Mouse (Mus musculus): Measurements from ENCODE around the gene Cers2. TPM values are rescaled to one million over a fixed set of nuclear protein-coding genes. Genes with fewer than 3 reads are reported as not detected.

Gene Cers2
- total and polyA plus RNA-seq, 3 experiments: 70.6 to 105 (median 89.8) TPM

DNA sequence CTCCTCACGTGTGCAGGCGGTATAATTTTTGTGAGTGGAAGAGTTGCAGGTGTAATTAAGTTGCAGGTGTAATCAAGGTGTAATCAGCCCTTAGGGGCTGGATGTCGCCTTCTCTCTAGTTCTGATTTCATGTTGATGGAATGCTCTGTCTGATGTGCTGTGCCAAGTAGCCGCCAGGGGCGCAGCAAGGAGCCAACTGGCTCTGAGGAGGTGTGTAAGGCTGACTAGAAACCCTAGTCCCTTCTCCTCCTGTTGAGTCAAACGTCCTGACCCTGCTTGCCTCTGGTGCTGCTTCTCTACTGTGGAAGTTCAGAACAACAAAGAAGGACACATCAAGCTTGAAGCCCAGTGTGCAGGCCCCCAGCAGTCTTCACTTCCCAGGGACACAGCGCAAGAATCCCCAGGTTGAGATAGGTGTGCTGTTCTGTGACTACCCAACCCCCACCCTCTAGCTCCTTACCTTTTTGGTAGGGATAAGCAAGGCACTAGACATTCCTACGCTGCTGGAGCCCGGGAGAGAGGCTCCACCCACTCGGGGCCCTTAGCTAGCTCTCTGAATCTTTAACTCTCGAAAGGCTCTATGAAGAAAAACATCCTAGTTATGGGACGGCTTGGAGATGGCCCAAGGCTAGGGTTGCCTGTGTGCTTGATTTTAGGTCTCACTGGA lies 3.0 kb downstream of the Cers2 start:
- Histone ChIP-seq H3K9ac (ENCODE audit: insufficient read depth, low read depth) (0 out of 2 replicates have a peak overlapping the region, but pooled peaks have one; percentile 1), H3K27me3 (replicated peaks) (no peaks in the 10 kb centered on the region), H3K4me3 (replicated peaks in 1 of 3; ENCODE audit: low read depth in 2 of 3, low read length in 2 of 3, poor library complexity in 1 of 3) (no peak overlapping the region), H3K27ac (ENCODE audit: insufficient read depth, low read depth) (no peak overlapping the region), H3K4me1 (ENCODE audit: control insufficient read depth in 1 of 2, insufficient read depth in 2 of 2) (peaks cover 19 to 43% of the 10 kb centered on the region in 2 experiments), H3K9me3 (replicated peaks; ENCODE audit: low read length) (no peaks in the 10 kb centered on the region), H3K79me2 (replicated peaks; ENCODE audit: control insufficient read depth, extremely low read depth, insufficient read depth, poor library complexity, severe bottlenecking) (peaks cover 46% of the 10 kb centered on the region), H3K36me3 (replicated peaks in 1 of 2; ENCODE audit: control insufficient read depth in 1 of 2, insufficient read depth in 1 of 2, low read length in 1 of 2) (peaks cover 32 to 49% of the 10 kb centered on the region in 2 experiments), H3K4me2 (ENCODE audit: insufficient read depth, low read depth, poor library complexity, severe bottlenecking) (peak overlapping the region; percentile 73)
- dilution Hi-C loops (cut with MboI; ENCODE audit: extremely low pct_ligation_motif_present, extremely low pct_unique_long_range_greater_than_20kb, low sequenced_read_pairs) (no loop called here), in situ Hi-C loops (cut with MboI; ENCODE audit: low pct_ligation_motif_present, low pct_unique_long_range_greater_than_20kb, low sequenced_read_pairs) (loop anchor here (5.0 kb wide), 1 partner anchor 35 kb away; no protein-coding TSS in a partner anchor)
- TF ChIP-seq RAD21 (IDR thresholded peaks at IDR 0.05; ENCODE audit: low read depth, low read length) (peak; percentile 13), E2F4 (IDR thresholded peaks at IDR 0.05; ENCODE audit: insufficient replicate concordance, low read depth, low read length) (no peak), ZKSCAN1 (IDR thresholded peaks at IDR 0.05; ENCODE audit: borderline replicate concordance, low read depth, low read length) (no peak), RCOR1 (conservative IDR thresholded peaks at IDR 0.05; ENCODE audit: low read depth, low read length) (no peak), TCF12 (IDR thresholded peaks at IDR 0.05; ENCODE audit: low read depth, low read length) (no peak), MYC (IDR thresholded peaks at IDR 0.05; ENCODE audit: low read depth, low read length) (no peak), CTCF (conservative IDR thresholded peaks at IDR 0.05 in 1 of 2, IDR thresholded peaks at IDR 0.05 in 1 of 2; ENCODE audit: low read depth in 2 of 2, low read length in 2 of 2) (peak; percentile 76 to 77)
- DNase-seq (ENCODE audit: extremely low read depth): peak; percentile 69

DNA sequence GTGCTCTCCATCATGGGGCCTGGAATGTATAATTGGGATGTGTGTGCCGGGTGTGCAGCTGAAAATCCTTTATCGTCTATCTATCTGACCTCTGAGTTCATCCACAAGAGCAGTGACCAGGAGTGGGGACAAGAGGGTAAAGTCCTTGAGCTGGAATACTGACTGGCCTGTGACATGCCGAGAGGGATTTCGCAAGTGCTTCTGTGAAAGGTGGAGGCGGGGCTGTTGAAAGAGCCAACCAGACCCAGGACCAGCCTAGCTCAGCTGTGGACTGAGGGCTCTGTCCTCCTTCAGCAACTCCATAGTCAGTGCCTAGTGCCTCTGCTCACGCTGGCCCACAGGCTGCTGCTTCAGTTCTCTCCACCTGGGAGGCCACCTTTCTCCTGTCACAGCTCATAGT lies 4.0 kb downstream of the Cers2 start:
- Histone ChIP-seq H3K9ac (ENCODE audit: insufficient read depth, low read depth) (0 out of 2 replicates have a peak overlapping the region, but pooled peaks have one; percentile 6), H3K4me1 (ENCODE audit: control insufficient read depth in 1 of 2, insufficient read depth in 2 of 2) (peaks cover 17 to 38% of the 10 kb centered on the region in 2 experiments), H3K4me2 (ENCODE audit: insufficient read depth, low read depth, poor library complexity, severe bottlenecking) (peak overlapping the region; percentile 31; the same call in 1 of the 2 replicates)

More for the DNA sequence above, 4.0 kb downstream of the Cers2 start:
- H3K27ac ChIP-seq (ENCODE audit: insufficient read depth, low read depth): peak overlapping the region; percentile 38; the same call in 1 of the 2 replicates
- peaks cover 46% of the 10 kb centered on the region for H3K79me2 ChIP-seq (replicated peaks; ENCODE audit: control insufficient read depth, extremely low read depth, insufficient read depth, poor library complexity, severe bottlenecking)
- TF ChIP-seq NRF1 (IDR thresholded peaks at IDR 0.05; ENCODE audit: low read depth, low read length) (no peak), JUND (conservative IDR thresholded peaks at IDR 0.05; ENCODE audit: low read depth, low read length) (no peak), MAZ (IDR thresholded peaks at IDR 0.05; ENCODE audit: low read depth, low read length) (no peak), ZNF384 (IDR thresholded peaks at IDR 0.05; ENCODE audit: low read depth, low read length) (no peak), ZKSCAN1 (IDR thresholded peaks at IDR 0.05; ENCODE audit: borderline replicate concordance, low read depth, low read length) (no peak), JUN (IDR thresholded peaks at IDR 0.05; ENCODE audit: insufficient read depth, low read depth, low read length) (no peak), POLR2AphosphoS2 (IDR thresholded peaks at IDR 0.05; ENCODE audit: low read depth, low read length) (no peak), POLR2A (IDR thresholded peaks at IDR 0.05; ENCODE audit: low read depth, low read length) (no peak), NELFE (IDR thresholded peaks at IDR 0.05; ENCODE audit: low read depth, low read length) (no peak), HCFC1 (IDR thresholded peaks at IDR 0.05; ENCODE audit: low read depth, low read length) (no peak), E2F4 (IDR thresholded peaks at IDR 0.05; ENCODE audit: insufficient replicate concordance, low read depth, low read length) (no peak)
- H3K36me3 ChIP-seq (replicated peaks in 1 of 2; ENCODE audit: control insufficient read depth in 1 of 2, insufficient read depth in 1 of 2, low read length in 1 of 2): peaks cover 40 to 59% of the 10 kb centered on the region in 2 experiments
- H3K4me3 ChIP-seq (replicated peaks in 1 of 3; ENCODE audit: low read depth in 2 of 3, low read length in 2 of 3, poor library complexity in 1 of 3): no peak overlapping the region
- H3K27me3 ChIP-seq (replicated peaks): no peaks in the 10 kb centered on the region
- no peaks in the 10 kb centered on the region for H3K9me3 ChIP-seq (replicated peaks; ENCODE audit: low read length)
- no peak for DNase-seq (ENCODE audit: extremely low read depth)
- dilution Hi-C loops (cut with MboI; ENCODE audit: extremely low pct_ligation_motif_present, extremely low pct_unique_long_range_greater_than_20kb, low sequenced_read_pairs) (no loop called here), in situ Hi-C loops (cut with MboI; ENCODE audit: low pct_ligation_motif_present, low pct_unique_long_range_greater_than_20kb, low sequenced_read_pairs) (loop anchor here (5.0 kb wide), 1 partner anchor 34 kb away; no protein-coding TSS in a partner anchor)
